ENCODE assay signal across 16 mouse cellular contexts in genomic region chr7:141423811-141424210, GRCm38 (mm10). TPM values are rescaled to one million over a fixed set of nuclear protein-coding genes. Genes with fewer than 3 reads are reported as not detected.
"Had no signal": no experiment of that assay in that cellular context is flagged by ENCODE, and none has a peak within 500 bp of the region (broad histone marks: within the 10 kb centered on the region; RNA-seq: fewer than 3 reads in every experiment).

No protein-coding gene starts in this region.

- H3K9me3 ChIP-seq: neural tube, embryonic 15.5 days; stomach, embryonic 15.5 days had no signal

- H3K36me3 ChIP-seq: stomach, embryonic 15.5 days had no signal

- H3K27me3 ChIP-seq: neural tube, embryonic 15.5 days; stomach, embryonic 15.5 days had no signal

- H3K27ac ChIP-seq: neural tube, embryonic 15.5 days; stomach, embryonic 15.5 days; stomach, postnatal 0 days had no signal

- H3K9ac ChIP-seq: neural tube, embryonic 15.5 days; stomach, embryonic 15.5 days had no signal

- H3K4me3 ChIP-seq: neural tube, embryonic 15.5 days; stomach, embryonic 15.5 days had no signal

- H3K4me2 ChIP-seq: neural tube, embryonic 15.5 days; stomach, embryonic 15.5 days had no signal

- DNase-seq: retina, postnatal 1 day; right cerebral cortex, adult 18-20 months; right cerebral cortex, postnatal 14 days; right cerebral cortex, postnatal 25 days; right cerebral cortex, postnatal 4 days; spleen, adult 18-20 months; thymus, adult 18-20 months; thymus, adult 2 months; thymus, postnatal 14 days; thymus, postnatal 25 days; thymus, postnatal 36 days; thymus, postnatal 4 days had no signal

RNA-seq across cellular contexts. Expression of gene Cend1, which starts 5.5 kb away (rescaled TPM):
- total RNA-seq: neutrophil, adult 5-6 weeks had no signal
